Mouse (Mus musculus) right cerebral cortex, postnatal 4 days (tissue): ENCODE measurements around the gene Bcl2l1.
A peak's percentile ranks its signal among the peaks of the same experiment; 100 is the strongest.

ENCODE experiments used
- DNase-seq: peaks from one replicate; pipeline ENCODE4 v3.0.0-alpha.2; 2022

Gene Bcl2l1

DNA sequence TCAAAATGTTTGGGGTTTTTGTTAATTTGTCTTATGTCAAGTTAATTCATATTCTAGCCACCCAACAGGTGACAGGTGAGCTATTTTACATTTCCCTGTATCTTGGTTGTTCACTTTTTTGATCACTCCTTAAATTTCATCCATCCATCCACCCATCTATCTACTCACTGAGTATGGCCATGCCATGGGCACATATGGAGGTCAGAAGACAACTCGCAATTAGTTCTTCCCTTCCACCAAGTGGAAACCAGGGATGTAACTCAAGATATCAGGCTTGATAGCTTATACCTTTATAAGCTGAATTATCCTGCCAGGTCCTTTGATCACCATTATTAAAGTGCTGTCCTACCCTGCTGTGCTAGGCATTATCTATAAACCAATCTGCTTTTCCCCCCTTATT, 7.8 kb downstream of the Bcl2l1 start:
- DNase-seq, result no peak

DNA sequence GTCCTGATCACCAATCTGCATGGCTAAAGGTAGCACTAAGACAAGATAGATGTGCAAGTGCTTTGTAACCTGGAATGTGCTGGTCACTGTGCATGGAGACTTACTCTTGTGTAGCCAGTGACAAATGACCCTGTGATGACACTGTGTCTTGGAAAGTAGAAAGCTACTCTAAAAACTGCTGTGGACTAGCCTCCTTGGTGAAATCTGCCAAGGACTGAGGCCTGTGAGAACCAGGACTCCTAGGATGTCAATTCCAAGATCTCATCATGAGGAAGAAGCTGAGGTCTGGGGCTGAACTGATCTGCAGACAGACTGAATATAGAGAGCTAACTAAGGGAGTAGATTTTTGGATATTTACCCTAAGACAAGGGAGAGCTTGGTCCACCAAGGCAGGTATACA, 10.0 kb downstream of the Bcl2l1 start:
- DNase-seq, result no peak

DNA sequence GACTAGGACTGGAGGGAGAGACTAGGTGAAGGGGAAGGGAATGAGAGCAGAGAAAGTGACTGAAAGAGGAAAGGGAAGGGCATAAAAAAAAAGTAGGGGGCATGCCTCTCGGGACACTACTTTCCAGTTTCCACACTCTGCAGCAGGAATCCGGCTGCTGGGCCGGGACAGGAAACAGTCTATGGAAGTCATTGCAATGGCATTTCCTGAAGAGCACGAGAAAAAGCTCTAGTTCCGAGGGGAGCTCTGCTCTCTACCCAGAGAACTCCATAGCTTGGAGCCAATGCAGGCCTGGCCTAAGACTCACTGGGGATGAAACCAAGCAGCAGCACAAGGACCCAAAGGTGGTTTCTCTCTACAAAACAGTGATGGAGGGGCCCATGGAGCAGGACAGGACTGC, 10.5 kb downstream of the Bcl2l1 start:
- no peak for DNase-seq

DNA sequence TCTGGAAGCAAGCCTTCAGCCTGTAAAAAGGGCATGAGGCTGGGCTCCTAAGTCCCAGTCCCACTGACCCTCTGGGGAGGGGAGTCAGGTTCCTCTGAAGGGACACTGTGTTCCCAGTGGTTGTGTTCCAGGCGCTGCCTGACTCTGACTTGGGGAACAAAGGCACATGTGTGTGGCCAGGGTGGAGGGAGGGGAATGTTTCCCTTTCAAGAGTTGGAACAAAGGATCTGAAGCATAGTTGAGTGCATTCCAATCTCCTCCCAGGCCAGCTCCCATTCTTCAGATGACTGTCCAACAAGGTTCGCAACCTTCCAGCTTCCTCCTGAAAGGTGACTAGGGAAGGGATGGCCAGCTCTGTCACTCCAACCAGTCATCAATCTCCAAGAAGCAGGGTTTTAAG, 11.2 kb downstream of the Bcl2l1 start:
- DNase-seq, result no peak

DNA sequence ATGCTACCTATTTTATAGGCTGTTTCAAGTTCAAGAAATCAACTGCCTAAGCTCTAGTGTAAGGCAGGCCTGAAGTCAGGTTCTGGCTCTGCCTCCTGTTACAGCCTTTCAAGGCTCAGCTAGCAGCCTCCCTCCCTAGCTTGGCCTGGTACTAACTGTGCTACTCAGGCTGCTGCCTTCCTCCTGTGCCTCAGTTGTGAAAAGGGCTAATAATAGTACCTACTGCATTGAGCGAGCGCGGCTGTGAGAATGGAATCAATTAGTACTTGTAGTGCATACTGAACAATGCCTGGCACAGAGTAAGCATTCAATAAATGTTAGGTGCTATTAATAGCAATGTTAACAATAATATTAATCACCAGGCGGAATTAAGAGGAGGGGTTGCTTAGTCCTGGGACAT, 11.6 kb downstream of the Bcl2l1 start:
- no peak for DNase-seq

DNA sequence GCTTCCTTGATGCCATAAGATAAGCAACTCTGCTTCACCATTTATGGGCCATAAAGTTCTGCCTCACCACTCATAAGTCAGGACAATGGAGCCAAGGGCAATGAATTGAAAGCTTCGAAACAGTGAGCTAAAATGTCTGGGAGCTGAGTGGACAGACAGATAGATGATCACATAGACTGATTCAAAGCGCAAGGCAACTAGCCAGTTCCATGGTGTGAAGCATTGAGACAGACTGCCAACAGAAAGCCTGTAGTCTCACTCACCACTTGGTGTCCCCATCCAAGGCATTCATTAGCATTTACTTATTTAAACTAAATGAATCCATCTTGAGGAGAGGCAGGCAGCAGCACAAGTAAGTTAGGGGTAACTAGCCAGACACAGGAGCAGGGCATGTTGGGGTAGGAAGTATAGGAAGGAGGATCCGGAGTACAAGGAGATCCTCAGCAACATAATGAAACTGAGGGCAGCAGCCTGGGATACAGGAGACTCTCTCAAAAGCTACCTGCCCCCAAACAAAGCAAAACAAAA, 12.4 kb downstream of the Bcl2l1 start:
- no peak for DNase-seq

DNA sequence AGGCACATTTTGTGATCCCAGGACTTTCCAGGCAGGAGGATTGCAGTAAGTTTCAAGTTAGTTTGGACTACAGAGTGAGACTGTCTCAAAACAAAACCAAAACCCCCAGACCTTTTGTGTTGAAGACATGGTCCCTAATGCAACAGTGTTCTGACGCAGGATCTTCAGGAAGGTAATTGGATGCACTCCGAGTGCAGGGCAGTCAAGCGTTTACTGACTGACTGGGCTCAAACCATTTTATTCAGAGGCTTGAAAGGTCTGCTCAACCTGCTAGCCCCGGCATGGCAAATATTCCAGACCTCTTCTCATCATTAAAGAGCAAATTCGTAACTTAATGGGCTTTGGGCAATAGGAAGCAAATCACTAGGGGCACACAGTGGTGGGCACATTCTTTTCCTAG, 12.8 kb downstream of the Bcl2l1 start:
- DNase-seq, result no peak

DNA sequence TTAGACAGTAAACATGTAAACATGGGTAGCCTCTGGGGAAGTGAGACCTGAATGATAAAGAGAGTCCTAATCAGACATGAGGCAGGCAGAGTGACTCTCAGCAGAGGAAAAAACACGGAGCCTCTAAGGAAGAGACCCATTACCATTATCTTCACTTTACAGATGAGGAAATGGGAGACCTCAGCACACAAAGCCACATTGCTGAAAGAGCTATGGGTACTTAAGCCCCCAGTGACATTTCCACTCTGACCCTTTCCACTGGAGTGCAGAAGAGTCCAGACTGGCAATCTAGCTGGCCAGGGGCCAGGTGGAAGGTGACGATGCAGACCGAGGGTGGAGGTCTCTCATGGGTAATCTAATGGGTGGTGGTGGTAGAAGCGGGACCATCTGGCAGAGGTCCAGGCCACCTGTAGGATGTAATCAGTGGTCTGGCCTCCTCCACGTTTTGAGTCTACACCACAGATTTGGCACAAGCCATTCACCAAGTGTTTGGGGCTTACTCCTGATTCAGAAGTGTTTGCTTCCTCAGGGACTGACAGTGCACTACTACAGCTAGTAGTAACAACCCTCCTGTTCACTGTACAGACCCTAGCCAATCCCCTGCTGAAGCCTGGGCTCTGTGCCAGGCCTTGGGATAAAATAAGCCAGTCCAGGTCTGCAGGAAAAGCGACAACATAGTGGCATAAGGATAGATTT, 13.8 kb downstream of the Bcl2l1 start:
- peak; percentile 53 for DNase-seq

DNA sequence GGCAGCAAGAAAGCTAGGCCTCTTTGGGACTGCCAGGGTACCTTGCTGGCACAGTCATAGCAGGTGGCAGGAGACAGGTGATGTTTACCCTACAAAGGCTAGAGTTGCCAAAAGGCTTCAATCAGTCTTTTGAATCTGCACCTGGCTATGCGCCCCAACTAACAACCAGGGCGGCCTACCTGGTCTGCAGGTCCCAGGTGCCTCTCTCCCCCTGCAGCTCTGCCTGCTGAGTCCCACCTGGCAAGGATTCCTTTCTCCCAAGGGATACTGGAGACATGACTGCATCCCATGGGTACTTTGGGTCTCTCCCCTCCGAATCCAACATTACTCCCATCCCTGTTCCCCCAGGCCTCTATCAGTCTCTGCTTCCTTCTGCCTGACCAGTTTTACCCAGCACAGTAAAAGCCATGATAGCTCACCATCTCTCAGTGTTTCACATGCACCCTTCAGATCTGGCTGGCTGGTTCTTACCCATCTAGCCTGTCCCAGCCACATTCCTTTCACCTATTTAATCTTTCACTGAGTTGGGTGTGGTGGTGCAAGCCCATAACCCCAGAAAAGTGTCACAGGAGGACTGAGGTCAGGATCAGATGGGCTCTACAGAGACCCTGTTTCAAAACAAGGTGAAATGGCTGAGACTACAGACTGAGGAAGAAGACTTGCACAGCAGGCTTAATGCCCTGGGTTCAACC, 14.7 kb downstream of the Bcl2l1 start:
- no peak for DNase-seq

DNA sequence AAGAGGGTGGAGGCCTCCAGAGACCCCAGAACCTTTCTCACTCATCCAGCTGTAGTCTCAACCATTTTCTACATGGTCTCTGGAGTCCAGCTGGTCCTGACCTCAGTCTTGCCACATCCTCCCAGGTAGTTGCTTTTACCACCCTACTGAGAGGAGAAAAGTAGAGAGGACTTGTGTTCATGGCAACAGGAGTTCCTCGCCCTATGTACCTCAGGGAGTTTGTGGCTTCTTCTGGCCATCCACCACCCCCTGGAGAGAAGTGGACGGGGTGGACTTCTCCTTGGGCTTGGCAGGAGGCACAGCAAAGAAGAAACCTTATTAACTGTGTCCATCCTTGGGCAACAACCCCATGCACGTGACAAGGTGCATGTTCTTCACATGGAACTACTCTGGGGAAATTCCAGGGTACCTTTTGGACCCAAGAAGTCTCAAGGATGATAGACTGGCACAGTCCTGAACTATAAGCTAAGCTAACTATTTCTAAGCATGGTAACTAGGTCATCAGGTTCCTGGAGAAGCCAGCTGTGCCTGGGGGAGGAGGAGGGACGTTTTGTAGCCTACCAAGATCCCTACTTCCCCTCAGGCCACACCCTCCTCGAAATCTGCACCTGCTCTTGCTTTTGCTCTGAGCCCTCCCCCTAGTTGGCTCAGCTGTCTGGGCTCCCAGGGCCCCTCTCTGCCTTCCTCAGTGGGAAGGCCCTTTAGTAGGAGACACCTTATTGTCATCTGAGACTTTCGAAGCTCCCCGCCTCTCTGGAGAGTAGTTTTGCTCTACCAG, 15.5 kb downstream of the Bcl2l1 start:
- DNase-seq, result no peak

DNA sequence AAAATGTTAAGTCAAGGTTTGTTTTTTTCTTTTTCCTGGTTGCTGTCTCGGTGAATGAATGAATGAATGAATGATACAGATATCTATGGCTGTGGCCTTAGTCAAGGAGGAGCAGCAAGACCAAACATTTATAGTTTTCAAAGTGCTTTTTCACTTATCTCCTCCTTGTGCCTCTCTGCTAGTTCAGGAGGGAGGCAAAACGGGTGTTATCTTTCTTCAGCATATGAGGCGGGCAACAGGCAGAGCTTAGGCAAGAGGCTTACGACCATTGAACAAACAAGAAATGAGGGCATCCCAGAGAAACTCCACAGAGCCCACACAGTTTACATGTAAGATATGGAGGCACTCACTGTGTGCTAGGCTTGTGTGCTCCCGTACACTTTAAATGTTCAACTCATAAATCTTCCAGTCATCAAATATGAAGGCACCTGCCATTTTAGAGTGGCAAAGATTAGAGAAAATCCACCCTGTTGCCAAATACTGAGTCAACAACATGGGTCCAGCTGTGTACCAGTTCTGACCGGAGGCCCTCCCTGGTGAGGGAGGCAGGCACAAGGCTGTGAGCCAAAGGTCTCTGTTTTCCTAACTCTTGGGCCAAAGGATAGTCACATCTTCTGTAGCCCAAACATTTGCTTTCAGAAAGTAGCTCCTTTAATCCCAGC, 17.2 kb downstream of the Bcl2l1 start:
- no peak for DNase-seq

DNA sequence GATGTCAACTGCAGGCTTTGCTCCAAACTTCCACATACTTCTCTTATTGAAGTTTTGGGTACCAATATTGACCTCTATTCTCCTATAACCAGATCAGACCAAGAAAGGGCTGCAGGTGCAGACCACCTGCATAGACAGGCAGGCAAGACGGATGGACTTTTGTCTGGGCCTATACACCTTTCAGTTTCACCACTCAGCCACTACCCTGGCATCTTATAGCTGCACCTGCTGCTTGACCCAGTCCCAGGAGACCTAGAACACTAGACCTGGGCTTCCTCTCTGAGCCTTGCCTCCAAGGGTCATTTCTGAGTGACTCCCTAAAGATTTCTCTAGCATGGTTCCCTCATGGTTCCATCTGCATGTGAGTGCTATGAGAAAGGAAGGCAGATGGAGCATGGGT, 18.3 kb downstream of the Bcl2l1 start:
- no peak for DNase-seq

DNA sequence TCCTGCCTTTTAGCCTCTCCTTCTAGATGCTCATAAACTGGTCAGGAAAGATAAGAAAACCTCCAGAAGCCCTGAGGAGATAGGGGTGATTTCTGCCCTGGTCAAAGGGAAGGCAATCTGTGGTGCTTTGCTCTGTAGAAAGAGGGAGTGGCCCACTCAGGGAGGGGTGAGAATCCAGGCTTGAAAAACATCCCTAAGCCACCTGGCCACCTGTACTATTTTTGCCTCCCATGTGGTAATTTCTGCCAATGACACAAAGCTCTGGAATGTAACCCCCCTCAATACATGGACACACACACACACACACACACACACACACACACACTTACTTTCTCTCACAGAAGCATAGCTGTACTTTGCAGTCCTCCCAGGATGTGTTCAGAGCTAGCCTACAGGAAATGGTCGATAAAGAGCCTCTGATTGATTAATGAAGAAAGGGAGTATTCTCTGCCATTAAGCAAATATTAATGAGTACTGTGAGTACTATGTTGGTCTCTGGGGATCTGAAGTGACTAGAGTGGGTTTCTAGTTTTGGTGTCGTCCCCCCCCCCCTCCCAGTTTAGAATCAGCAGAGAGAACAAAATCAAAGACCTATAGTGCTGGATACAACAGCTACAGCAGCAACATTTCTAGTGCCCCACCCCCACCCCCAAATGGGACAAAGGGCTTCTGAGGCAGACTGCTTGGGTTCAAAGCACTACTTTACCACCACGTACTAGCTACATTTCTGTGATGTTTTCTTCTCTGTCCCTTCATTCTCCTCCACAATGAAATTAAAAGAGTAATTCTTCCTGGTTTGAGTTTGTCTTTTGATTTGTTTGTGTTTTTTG, 20.0 kb downstream of the Bcl2l1 start:
- DNase-seq, result no peak

DNA sequence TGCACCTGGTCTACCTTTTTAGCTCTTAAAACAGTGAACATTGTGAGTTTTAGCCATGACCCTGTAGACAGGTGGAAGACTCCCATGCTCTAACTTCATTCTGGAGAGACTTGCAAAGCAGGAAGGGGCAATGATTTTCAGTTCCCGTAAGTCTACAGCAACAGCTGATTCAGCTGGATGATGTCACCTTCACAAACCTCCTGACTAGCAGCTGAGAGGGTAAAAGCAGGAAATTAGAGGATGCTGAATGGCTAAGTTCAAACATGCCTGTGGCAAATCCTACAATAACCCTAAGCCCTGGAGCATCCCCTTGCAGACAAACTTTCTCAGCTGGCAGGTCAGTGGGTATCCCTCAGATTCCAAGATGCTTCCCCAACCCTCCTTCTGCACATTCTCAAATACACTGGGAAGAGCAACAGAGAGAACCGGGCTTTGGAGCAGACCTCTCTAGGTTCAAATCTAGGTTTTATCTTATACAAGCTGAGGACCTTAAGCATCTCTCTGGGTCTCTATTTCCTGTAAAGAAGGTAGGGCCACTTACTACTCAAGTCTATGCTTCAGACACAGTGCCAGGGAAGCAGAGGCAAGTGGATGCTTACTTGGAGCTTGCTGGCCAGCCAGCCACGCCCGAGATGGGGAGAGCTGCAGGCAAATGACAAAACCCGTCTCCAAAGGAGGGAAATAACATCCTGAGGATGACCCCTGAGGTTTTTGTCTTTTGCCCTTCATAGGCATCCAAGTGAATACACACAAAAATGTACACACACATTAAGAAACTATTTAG, 21.2 kb downstream of the Bcl2l1 start:
- no peak for DNase-seq

DNA sequence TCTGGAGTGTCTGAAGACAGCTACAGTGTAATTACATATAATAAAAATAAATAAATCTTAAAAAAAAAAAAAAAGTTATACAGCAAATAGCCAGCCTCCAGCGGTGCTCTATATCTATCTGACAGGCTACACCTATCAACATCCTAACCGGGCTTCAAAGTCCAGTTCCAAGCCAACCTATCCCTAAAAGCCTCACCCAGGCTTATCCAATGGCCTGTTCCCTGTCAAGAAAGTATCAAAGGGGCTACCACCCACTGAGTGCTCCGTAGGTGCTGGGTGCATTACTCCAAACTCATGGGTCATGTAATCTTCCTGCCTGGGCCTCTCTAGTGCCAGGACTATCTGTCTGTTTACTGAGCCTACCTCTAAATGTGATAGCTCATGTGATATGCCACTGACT, 23.4 kb downstream of the Bcl2l1 start:
- DNase-seq, result no peak

DNA sequence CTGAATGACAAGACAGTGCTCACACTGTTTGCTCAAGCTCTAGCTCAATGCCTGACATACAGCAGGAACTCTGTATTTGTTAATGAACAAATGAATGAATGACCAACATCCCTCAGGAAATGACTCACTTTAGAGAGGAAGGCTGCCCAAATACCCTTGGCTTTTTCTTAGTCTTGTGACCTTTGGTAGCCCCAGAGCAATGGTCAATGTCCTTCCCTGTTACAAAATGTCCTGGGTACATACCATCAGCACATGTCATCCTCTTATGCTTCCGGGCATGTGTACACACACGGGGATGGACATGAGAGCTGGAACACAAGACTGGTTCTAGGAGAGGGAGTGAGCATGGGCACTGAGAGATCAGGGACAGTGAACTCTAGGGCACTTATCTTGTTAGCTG, 25.5 kb downstream of the Bcl2l1 start:
- no peak for DNase-seq

DNA sequence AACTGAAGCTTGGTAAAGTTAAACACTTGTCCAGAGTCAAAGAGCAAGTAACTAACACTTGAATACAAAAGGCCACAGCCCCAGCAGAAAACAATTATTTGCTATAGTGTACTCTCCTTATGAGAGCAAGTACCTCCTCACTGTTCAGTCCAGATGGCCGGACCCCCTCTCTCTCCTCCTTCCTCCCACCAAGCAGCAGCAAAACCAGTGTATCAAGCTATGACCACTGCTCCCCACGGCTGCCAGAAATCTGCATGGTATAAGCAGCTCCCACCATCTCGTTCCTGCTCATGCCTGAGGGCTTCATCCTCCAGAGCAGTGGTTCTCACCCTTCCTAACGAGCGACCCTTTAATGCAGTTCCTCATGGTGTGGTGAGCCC, 26.4 kb downstream of the Bcl2l1 start:
- DNase-seq, result no peak

DNA sequence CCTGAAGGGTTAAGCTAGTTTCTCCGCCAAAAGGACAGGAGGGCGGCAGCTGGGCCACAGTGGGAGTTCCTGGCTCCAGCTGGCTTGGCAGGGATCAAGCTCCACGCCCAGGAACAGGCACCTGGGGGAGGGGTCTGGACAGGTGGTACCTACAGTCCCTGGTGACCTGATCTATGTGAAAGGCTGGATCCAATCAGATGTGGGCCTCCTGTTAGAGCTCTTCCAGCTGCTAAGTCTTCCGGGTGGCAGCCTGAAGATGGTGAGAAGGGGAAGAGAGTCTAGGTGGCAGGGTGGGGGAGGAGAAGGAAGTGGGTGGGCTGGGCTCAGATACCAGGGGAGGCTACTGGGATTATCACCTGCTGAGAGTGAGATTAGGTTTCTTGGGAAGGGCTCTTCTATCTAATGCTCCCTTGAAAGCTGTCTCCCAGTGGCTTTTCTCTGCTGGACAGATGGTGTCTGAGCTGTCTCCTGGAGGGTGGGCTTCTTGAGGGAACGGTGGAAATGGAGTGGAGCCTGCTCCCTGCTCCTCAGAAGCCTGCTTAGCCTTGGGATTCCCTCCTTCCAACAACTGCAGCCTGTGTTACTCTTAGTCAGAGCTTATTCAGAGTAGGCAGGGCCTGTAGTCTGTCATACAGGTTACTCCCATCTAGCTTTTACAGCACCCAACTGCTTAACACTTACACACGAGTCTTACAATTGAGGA, 27.0 kb downstream of the Bcl2l1 start:
- DNase-seq, result no peak

DNA sequence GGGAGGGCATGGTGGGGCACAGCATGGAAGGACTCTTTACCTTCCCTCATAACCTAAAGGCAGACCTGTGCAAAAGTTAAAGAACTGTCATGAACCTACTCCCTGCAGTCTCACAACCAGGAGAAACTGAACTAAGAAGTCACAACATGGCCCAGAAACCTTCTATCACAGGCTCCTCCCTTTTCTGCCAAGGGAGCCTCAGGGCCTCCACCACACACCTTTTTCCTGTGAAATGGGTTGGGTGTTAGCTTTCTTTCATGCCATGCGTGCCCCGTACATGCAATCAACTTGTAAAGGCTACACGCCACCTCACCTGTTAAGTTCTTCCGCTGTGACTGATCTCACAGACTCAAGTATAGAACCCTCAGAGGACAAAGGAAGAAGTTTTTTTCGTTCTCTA, 28.4 kb downstream of the Bcl2l1 start:
- DNase-seq, result no peak

DNA sequence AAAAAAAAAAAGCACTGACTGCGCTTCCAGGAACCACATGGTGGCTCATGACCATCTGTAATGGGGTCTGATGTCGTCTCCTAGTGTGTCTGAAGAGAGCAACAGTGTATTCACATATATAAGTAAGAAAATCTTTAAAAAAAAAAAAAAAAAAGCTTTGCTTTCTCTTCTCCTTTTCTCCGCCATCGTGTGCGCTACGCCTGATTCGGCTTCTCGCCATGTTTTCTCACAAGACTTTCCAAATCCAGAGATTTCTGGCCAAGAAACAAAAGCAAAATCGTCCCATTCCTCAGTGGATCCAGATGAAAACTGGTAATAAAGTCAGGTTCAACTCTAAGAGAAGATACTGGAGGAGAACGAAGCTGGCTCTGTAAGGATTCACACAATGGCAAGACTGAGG, 29.2 kb downstream of the Bcl2l1 start:
- no peak for DNase-seq

DNA sequence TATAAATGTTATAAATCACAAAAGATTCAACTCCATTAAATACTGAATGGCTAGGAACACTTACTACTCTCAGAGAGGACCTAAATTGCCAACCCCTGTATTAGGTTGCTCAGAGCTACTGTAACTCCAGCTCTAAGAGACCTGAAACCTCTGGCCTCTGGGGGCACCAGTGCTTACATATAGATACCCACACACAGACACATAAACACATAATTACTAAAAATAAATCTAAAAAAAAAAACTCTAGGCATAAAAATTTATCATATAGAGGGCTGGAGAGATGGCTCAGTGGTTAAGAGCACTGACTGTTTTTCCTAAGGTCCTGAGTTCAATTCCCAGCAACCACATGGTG, 30.8 kb downstream of the Bcl2l1 start:
- no peak for DNase-seq
